Mouse (Mus musculus) CD4-positive helper T cell, adult 2 months (primary cell): Measurements from ENCODE around the gene Ring1.
"Not testable (repeated sequence)": the region's sequence is repeated elsewhere in the genome, so short reads cannot be mapped to it uniquely, and the experiment has no call there.

Experiments used
- DNase-seq: peaks from one replicate; pipeline ENCODE4 v3.0.0-alpha.2; 2012; ENCODE audit warnings: low read depth, missing footprints, low spot score

The Ring1 gene

GRCm38 (mm10) chr17:34028501-34029149 lies 4.1 kb upstream of the Ring1 start:
- no peak for DNase-seq

- peak; percentile 95 for DNase-seq
Observed at GRCm38 (mm10) chr17:34027656-34028223, 3.3 kb upstream of the Ring1 start, which contains the start of gene H2-Ke6. Gene H2-Ke6 (minus strand): TSS chr17:34028060.

- DNase-seq: peak; percentile 89
Observed at GRCm38 (mm10) chr17:34026917-34027655, 2.6 kb upstream of the Ring1 start.

- peak; percentile 66 for DNase-seq
Observed at GRCm38 (mm10) chr17:34026221-34026620, 1.7 kb upstream of the Ring1 start.

- DNase-seq: no peak
Observed at GRCm38 (mm10) chr17:34025756-34026151, 1.3 kb upstream of the Ring1 start.

GRCm38 (mm10) chr17:34024861-34025755 lies 628 bp upstream of the Ring1 start:
- no peak for DNase-seq

GRCm38 (mm10) chr17:34023678-34024077 lies 802 bp downstream of the Ring1 start:
- DNase-seq: no peak

- no peak for DNase-seq
Observed at GRCm38 (mm10) chr17:34022987-34023386, 1.5 kb downstream of the Ring1 start.

GRCm38 (mm10) chr17:34022414-34022783 lies 2.1 kb downstream of the Ring1 start:
- no peak for DNase-seq

GRCm38 (mm10) chr17:34021539-34022413 lies 2.7 kb downstream of the Ring1 start:
- no peak for DNase-seq

GRCm38 (mm10) chr17:34013436-34013835 lies 11.0 kb downstream of the Ring1 start:
- DNase-seq: no peak

- DNase-seq: no peak
Observed at GRCm38 (mm10) chr17:34010156-34010555, 14.3 kb downstream of the Ring1 start.

GRCm38 (mm10) chr17:34006570-34006969 lies 17.9 kb downstream of the Ring1 start:
- DNase-seq: no peak

- peak; percentile 67 for DNase-seq
Observed at GRCm38 (mm10) chr17:34003426-34003825, 21.1 kb downstream of the Ring1 start.

GRCm38 (mm10) chr17:34000796-34001195 lies 23.7 kb downstream of the Ring1 start:
- DNase-seq: not testable (repeated sequence)

GRCm38 (mm10) chr17:34000150-34000537 lies 24.3 kb downstream of the Ring1 start, which contains the start of gene H2-K1:
Gene H2-K1 (minus strand): TSS chr17:34000347.
- peak; percentile 99 for DNase-seq

- DNase-seq: peak; percentile 68
Observed at GRCm38 (mm10) chr17:33999341-34000149, 24.9 kb downstream of the Ring1 start.

- peak; percentile 73 for DNase-seq
Observed at GRCm38 (mm10) chr17:33998697-33999096, 25.8 kb downstream of the Ring1 start.

- not testable (repeated sequence) for DNase-seq
Observed at GRCm38 (mm10) chr17:33997025-33997424, 27.5 kb downstream of the Ring1 start.

- DNase-seq: peak; percentile 48
Observed at GRCm38 (mm10) chr17:33995651-33996050, 28.8 kb downstream of the Ring1 start.
